Mouse (Mus musculus): Measurements from ENCODE around the gene Ifit3b. TPM values are rescaled to one million over a fixed set of nuclear protein-coding genes. Genes with fewer than 3 reads are reported as not detected.
A peak's percentile ranks its signal among the peaks of the same experiment; 100 is the strongest.
"Not testable (repeated sequence)": the region's sequence is repeated elsewhere in the genome, so short reads cannot be mapped to it uniquely, and the experiment has no call there.

The Ifit3b gene
- polyA plus RNA-seq (2015; fragmentation: Nextera tagmentation; extraction: Ambion mirVana), result 0.61 and 0.74 TPM in 2 replicates

GRCm38 (mm10) chr19:34607237-34608051 lies at the start of gene Ifit3b:
Gene Ifit3b, plus strand, starts transcription at chr19:34607970.
- DNase-seq (ENCODE audit: low spot score), result peak; percentile 54
- H3K9ac ChIP-seq (ENCODE audit: low read length), result not testable (repeated sequence)
- H3K27ac ChIP-seq (replicated peaks), result 0 out of 2 replicates have a peak within 1 kb of the TSS, but pooled peaks have one; percentile 61

GRCm38 (mm10) chr19:34562556-34562955 lies 45.2 kb upstream of the Ifit3b start:
- no peak for TF ChIP-seq CTCF (IDR thresholded peaks at IDR 0.05; ENCODE audit: low read depth)
- TF ChIP-seq EP300 (optimal IDR thresholded peaks at IDR 0.05), result no peak
- H3K27me3 ChIP-seq (ENCODE audit: control insufficient read depth, insufficient read depth, low read length), result no peaks in the 10 kb centered on the region
- ATAC-seq (ENCODE audit: low FRiP score, low TSS enrichment) (no peak), DNase-seq (ENCODE audit: low spot score) (no peak)
- no peak overlapping the region for H3K9ac ChIP-seq (ENCODE audit: low read length)
- no peaks in the 10 kb centered on the region for H3K36me3 ChIP-seq (ENCODE audit: control insufficient read depth, insufficient read depth, low read length)
- H3K4me2 ChIP-seq (replicated peaks; ENCODE audit: low read depth), result no peak overlapping the region
- no peaks in the 10 kb centered on the region for H3K9me3 ChIP-seq (ENCODE audit: control insufficient read depth, low read length)
- no peak overlapping the region for H3K4me3 ChIP-seq (ENCODE audit: low read depth, low read length)
- H3K27ac ChIP-seq (replicated peaks), result no peak overlapping the region
- no peaks in the 10 kb centered on the region for H3K4me1 ChIP-seq (replicated peaks; ENCODE audit: control insufficient read depth, insufficient read depth)

More at GRCm38 (mm10) chr19:34607237-34608051, at the start of gene Ifit3b:
- not testable (repeated sequence) for H3K4me2 ChIP-seq (replicated peaks; ENCODE audit: low read depth); H3K36me3 ChIP-seq (ENCODE audit: control insufficient read depth, insufficient read depth, low read length); H3K4me3 ChIP-seq (ENCODE audit: low read depth, low read length); H3K27me3 ChIP-seq (ENCODE audit: control insufficient read depth, insufficient read depth, low read length); H3K4me1 ChIP-seq (replicated peaks; ENCODE audit: control insufficient read depth, insufficient read depth); H3K9me3 ChIP-seq (ENCODE audit: control insufficient read depth, low read length)
- ATAC-seq (ENCODE audit: low FRiP score, low TSS enrichment), result peak; percentile 89
- WGBS, result 33% methylated on average over 4 of the region's 4 CpGs

DNA sequence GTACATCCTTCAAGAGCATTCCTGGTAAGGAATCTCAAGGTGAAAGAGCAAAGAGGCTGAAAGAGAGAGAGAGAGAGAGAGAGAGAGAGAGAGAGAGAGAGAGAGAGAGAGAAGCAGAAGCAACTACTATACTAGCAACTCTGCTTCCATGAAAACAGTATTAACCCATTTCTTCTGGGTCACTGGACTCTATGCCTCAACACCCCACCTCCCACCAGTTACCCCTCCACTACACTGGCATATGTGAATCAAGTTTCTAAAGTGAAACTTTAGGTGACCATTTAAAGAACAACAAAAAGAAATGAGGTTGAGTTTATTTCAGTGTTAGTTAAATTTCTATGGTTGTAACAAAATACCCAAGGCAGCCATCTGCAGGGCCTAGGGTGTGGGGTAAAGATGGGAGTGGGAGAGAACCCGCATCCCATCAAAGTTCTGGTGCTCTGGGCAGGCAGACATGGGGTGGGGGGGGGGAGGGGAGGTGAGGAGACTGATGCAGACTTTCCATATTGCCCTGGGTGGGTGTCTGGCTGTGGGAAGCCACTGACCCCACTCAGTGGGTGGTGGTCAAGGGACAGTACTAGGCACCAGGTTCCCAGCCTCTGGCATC lies 41.5 kb upstream of the Ifit3b start:
- H3K4me3 ChIP-seq (ENCODE audit: low read depth, low read length), result no peak overlapping the region
- WGBS, result 93% methylated on average over 1 of the region's 1 CpGs
- no peak overlapping the region for H3K27ac ChIP-seq (replicated peaks)
- DNase-seq (ENCODE audit: low spot score) (no peak), ATAC-seq (ENCODE audit: low FRiP score, low TSS enrichment) (no peak)
- H3K9me3 ChIP-seq (ENCODE audit: control insufficient read depth, low read length), result no peaks in the 10 kb centered on the region
- H3K27me3 ChIP-seq (ENCODE audit: control insufficient read depth, insufficient read depth, low read length), result no peaks in the 10 kb centered on the region
- no peaks in the 10 kb centered on the region for H3K4me1 ChIP-seq (replicated peaks; ENCODE audit: control insufficient read depth, insufficient read depth)
- H3K4me2 ChIP-seq (replicated peaks; ENCODE audit: low read depth), result no peak overlapping the region
- no peaks in the 10 kb centered on the region for H3K36me3 ChIP-seq (ENCODE audit: control insufficient read depth, insufficient read depth, low read length)
- no peak overlapping the region for H3K9ac ChIP-seq (ENCODE audit: low read length)
- TF ChIP-seq CTCF (IDR thresholded peaks at IDR 0.05; ENCODE audit: low read depth) (no peak), EP300 (optimal IDR thresholded peaks at IDR 0.05) (no peak)

GRCm38 (mm10) chr19:34568988-34569895 lies 38.5 kb upstream of the Ifit3b start:
- H3K36me3 ChIP-seq (ENCODE audit: control insufficient read depth, insufficient read depth, low read length), result no peaks in the 10 kb centered on the region
- no peaks in the 10 kb centered on the region for H3K27me3 ChIP-seq (ENCODE audit: control insufficient read depth, insufficient read depth, low read length)
- 51% methylated on average over 7 of the region's 7 CpGs for WGBS
- H3K4me1 ChIP-seq (replicated peaks; ENCODE audit: control insufficient read depth, insufficient read depth), result no peaks in the 10 kb centered on the region
- H3K4me3 ChIP-seq (ENCODE audit: low read depth, low read length), result no peak overlapping the region
- H3K9me3 ChIP-seq (ENCODE audit: control insufficient read depth, low read length), result no peaks in the 10 kb centered on the region
- no peak overlapping the region for H3K9ac ChIP-seq (ENCODE audit: low read length)
- TF ChIP-seq CTCF (IDR thresholded peaks at IDR 0.05; ENCODE audit: low read depth), result no peak
- TF ChIP-seq EP300 (optimal IDR thresholded peaks at IDR 0.05), result no peak
- DNase-seq (ENCODE audit: low spot score) (no peak), ATAC-seq (ENCODE audit: low FRiP score, low TSS enrichment) (no peak)
- no peak overlapping the region for H3K27ac ChIP-seq (replicated peaks)
- no peak overlapping the region for H3K4me2 ChIP-seq (replicated peaks; ENCODE audit: low read depth)

GRCm38 (mm10) chr19:34569896-34570476 lies 37.8 kb upstream of the Ifit3b start:
- Histone ChIP-seq H3K27me3 (ENCODE audit: control insufficient read depth, insufficient read depth, low read length) (no peaks in the 10 kb centered on the region), H3K4me3 (ENCODE audit: low read depth, low read length) (no peak overlapping the region), H3K9me3 (ENCODE audit: control insufficient read depth, low read length) (no peaks in the 10 kb centered on the region), H3K4me2 (replicated peaks; ENCODE audit: low read depth) (no peak overlapping the region), H3K4me1 (replicated peaks; ENCODE audit: control insufficient read depth, insufficient read depth) (no peaks in the 10 kb centered on the region), H3K27ac (replicated peaks) (no peak overlapping the region), H3K36me3 (ENCODE audit: control insufficient read depth, insufficient read depth, low read length) (no peaks in the 10 kb centered on the region), H3K9ac (ENCODE audit: low read length) (no peak overlapping the region)
- no peak for TF ChIP-seq CTCF (IDR thresholded peaks at IDR 0.05; ENCODE audit: low read depth)
- TF ChIP-seq EP300 (optimal IDR thresholded peaks at IDR 0.05), result no peak
- 76% methylated on average over 4 of the region's 4 CpGs for WGBS
- ATAC-seq (ENCODE audit: low FRiP score, low TSS enrichment) (no peak), DNase-seq (ENCODE audit: low spot score) (no peak)
